Mouse (Mus musculus): ENCODE data around the gene Gna11. TPM values are rescaled to one million over a fixed set of nuclear protein-coding genes. Genes with fewer than 3 reads are reported as not detected.
A peak's percentile ranks its signal among the peaks of the same experiment; 100 is the strongest.

The Gna11 gene
- 10 to 100 TPM; 47.8 to 49.8 TPM for total RNA-seq (2021)
- long read RNA-seq, experiment 1, transcript Gna11-201 (7 exons, 3,414 nt), result major isoform, 72 of 83 reads
- long read RNA-seq, experiment 1, partial matches to known transcripts, result 2 of 83 reads
- long read RNA-seq, experiment 1, other reads (novel, unspliced or antisense), result 9 of 83 reads
- long read RNA-seq, experiment 2, transcript Gna11-201 (7 exons, 3,414 nt), result major isoform, 28 of 43 reads
- long read RNA-seq, experiment 2, partial matches to known transcripts, result 2 of 43 reads
- long read RNA-seq, experiment 2, other reads (novel, unspliced or antisense), result 13 of 43 reads

GRCm38 (mm10) chr10:81545161-81545747 is at the start of gene Gna11:
TSS of gene Gna11 (minus strand) at chr10:81545190.
- peak; percentile 100 for DNase-seq

- DNase-seq, result no peak
Measured at GRCm38 (mm10) chr10:81593935-81594334, 48.9 kb upstream of the Gna11 start.

GRCm38 (mm10) chr10:81593223-81593622 is 48.2 kb upstream of the Gna11 start:
- DNase-seq, result no peak

- no peak for DNase-seq
Measured at GRCm38 (mm10) chr10:81592631-81593030, 47.6 kb upstream of the Gna11 start.

- no peak for DNase-seq
Measured at GRCm38 (mm10) chr10:81591846-81592245, 46.9 kb upstream of the Gna11 start.

- no peak for DNase-seq
Measured at GRCm38 (mm10) chr10:81588739-81589138, 43.7 kb upstream of the Gna11 start.

- DNase-seq, result no peak
Measured at GRCm38 (mm10) chr10:81583347-81583746, 38.4 kb upstream of the Gna11 start.

GRCm38 (mm10) chr10:81580441-81581070 is 35.6 kb upstream of the Gna11 start:
- no peak for DNase-seq

GRCm38 (mm10) chr10:81579967-81580366 is 35.0 kb upstream of the Gna11 start:
- DNase-seq, result no peak

GRCm38 (mm10) chr10:81575695-81576094 is 30.7 kb upstream of the Gna11 start:
- DNase-seq, result peak in 1 of 2 experiments; percentile 45

GRCm38 (mm10) chr10:81575208-81575631 is 30.2 kb upstream of the Gna11 start:
- peak; percentile 62 to 65 for DNase-seq

GRCm38 (mm10) chr10:81574081-81575056 is 29.4 kb upstream of the Gna11 start, which contains the start of gene Tle2:
TSS of gene Tle2 (plus strand) at chr10:81574561.
- DNase-seq, result no peak

GRCm38 (mm10) chr10:81572975-81573374 is 28.0 kb upstream of the Gna11 start:
- DNase-seq, result peak; percentile 80 to 83

- peak in 1 of 2 experiments; percentile 38 for DNase-seq
Measured at GRCm38 (mm10) chr10:81572133-81572671, 27.2 kb upstream of the Gna11 start.

- DNase-seq, result peak; percentile 99 to 100
Measured at GRCm38 (mm10) chr10:81571501-81571876, 26.5 kb upstream of the Gna11 start.

- peak; percentile 93 to 95 for DNase-seq
Measured at GRCm38 (mm10) chr10:81570831-81571500, 26.0 kb upstream of the Gna11 start.

GRCm38 (mm10) chr10:81570238-81570800 is 25.3 kb upstream of the Gna11 start:
- DNase-seq, result no peak

GRCm38 (mm10) chr10:81569507-81570237 is 24.7 kb upstream of the Gna11 start:
- no peak for DNase-seq

GRCm38 (mm10) chr10:81568381-81569191 is 23.6 kb upstream of the Gna11 start:
- DNase-seq, result peak; percentile 28 to 49
